Mouse (Mus musculus): ENCODE measurements at regions not wholly inside any gene's neighbourhood (a gene's known extent, or its start where the extent isn't known, plus 50 kb on each side); places are given as distances from the start of the nearest gene placed in this dataset.

DNA sequence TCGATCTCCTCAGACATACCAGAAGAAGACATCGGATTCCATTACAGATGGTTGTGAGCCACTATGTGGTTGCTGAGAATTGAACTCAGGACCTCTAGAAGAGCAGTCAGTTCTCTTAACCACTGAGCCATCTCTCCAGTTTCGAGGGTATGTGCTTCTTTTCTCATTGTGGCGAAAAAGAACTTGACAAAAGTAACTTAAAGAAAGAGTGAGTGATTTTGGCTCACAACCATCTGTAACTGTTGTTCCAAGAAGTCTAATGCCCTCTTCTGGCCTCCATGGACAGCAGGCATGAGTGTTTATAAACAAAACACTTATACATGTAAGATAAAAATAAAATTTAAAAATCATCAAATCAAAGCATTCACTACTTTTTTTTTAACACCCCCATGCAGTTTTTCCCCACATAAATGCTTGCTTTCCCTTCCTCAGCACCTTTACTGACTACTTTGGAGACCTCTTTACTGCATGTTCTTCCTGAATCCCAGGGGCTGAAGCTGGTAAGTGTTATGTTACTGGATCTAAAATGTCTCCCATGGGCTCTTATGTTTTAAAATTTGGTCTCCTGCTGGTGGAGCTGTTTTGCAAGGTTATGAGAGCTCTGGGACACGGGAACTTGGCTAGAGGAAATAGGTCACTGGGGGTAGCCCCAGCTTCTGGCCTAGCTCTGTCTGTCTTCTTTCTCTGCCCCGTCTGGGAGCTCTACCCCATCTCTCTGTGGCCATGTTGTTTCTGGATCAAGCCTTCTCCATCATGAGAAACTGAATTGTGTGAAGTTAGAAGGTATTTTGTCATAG, 521.8 kb upstream of the Nrp1 start:
- no peak for DNase-seq (ENCODE audit: low read depth, low spot score)
- TF ChIP-seq EP300 (IDR thresholded peaks at IDR 0.05; ENCODE audit: low read depth in 1 of 2, low read length in 2 of 2) (no peak), MAZ (IDR thresholded peaks at IDR 0.05; ENCODE audit: low read depth, low read length) (no peak), CHD1 (IDR thresholded peaks at IDR 0.05; ENCODE audit: low read depth, low read length) (no peak), POLR2AphosphoS2 (IDR thresholded peaks at IDR 0.05; ENCODE audit: low read length) (no peak), USF1 (IDR thresholded peaks at IDR 0.05; ENCODE audit: low read depth, low read length) (no peak), ZC3H11A (IDR thresholded peaks at IDR 0.05; ENCODE audit: low read depth, low read length) (no peak), POLR2AphosphoS5 (IDR thresholded peaks at IDR 0.05; ENCODE audit: borderline replicate concordance, low read depth, low read length) (no peak), SMC3 (IDR thresholded peaks at IDR 0.05; ENCODE audit: low read depth, low read length) (no peak), GATA1 (IDR thresholded peaks at IDR 0.05; ENCODE audit: low read depth, low read length) (no peak), NRF1 (IDR thresholded peaks at IDR 0.05; ENCODE audit: insufficient read depth, low read depth, low read length, poor library complexity, severe bottlenecking) (no peak), MEF2A (IDR thresholded peaks at IDR 0.05; ENCODE audit: extremely low read depth, insufficient replicate concordance, low read depth, low read length, poor library complexity, severe bottlenecking) (no peak), ETS1 (IDR thresholded peaks at IDR 0.05; ENCODE audit: low read depth, low read length) (no peak), TAL1 (IDR thresholded peaks at IDR 0.05; ENCODE audit: low read length) (no peak), MXI1 (IDR thresholded peaks at IDR 0.05; ENCODE audit: low read depth, low read length) (no peak), TCF12 (IDR thresholded peaks at IDR 0.05; ENCODE audit: low read depth, low read length) (no peak), ZKSCAN1 (IDR thresholded peaks at IDR 0.05; ENCODE audit: low read depth, low read length) (no peak), MYC (IDR thresholded peaks at IDR 0.05; ENCODE audit: low read depth, low read length) (no peak)

GRCm38 (mm10) chr8:127838311-127838710, 520.1 kb upstream of the Nrp1 start:
- Histone ChIP-seq H3K9ac (ENCODE audit: control insufficient read depth, low read depth, low read length, poor library complexity, severe bottlenecking) (no peak overlapping the region), H3K27me3 (ENCODE audit: control insufficient read depth in 1 of 2, insufficient read depth in 2 of 2, low read length in 2 of 2) (no peaks in the 10 kb centered on the region), H3K4me1 (ENCODE audit: control insufficient read depth in 1 of 2, insufficient read depth in 2 of 2, low read length in 2 of 2) (no peaks in the 10 kb centered on the region), H3K27ac (ENCODE audit: control insufficient read depth, low read depth, low read length) (no peak overlapping the region), H3K36me3 (ENCODE audit: control insufficient read depth in 1 of 2, insufficient read depth in 2 of 2, low read length in 2 of 2) (no peaks in the 10 kb centered on the region), H3K9me3 (replicated peaks; ENCODE audit: insufficient read depth, low read length) (no peaks in the 10 kb centered on the region), H3K4me3 (ENCODE audit: control insufficient read depth in 1 of 2, insufficient read depth in 1 of 2, low read depth in 2 of 2, low read length in 2 of 2) (no peak overlapping the region), H3K79me2 (ENCODE audit: control insufficient read depth, insufficient read depth, low read length, poor library complexity) (no peaks in the 10 kb centered on the region)
- no peak for DNase-seq (ENCODE audit: low read depth, low spot score)
- no peak for TF ChIP-seq USF2 (IDR thresholded peaks at IDR 0.05; ENCODE audit: borderline replicate concordance in 1 of 2, insufficient read depth in 1 of 2, low read depth in 1 of 2, low read length in 2 of 2)
- no peak for TF ChIP-seq CHD1 (IDR thresholded peaks at IDR 0.05; ENCODE audit: low read depth, low read length)
- no peak for TF ChIP-seq ZNF384 (IDR thresholded peaks at IDR 0.05; ENCODE audit: low read depth, low read length)
- no peak for TF ChIP-seq SMC3 (IDR thresholded peaks at IDR 0.05; ENCODE audit: low read depth, low read length)
- no peak for TF ChIP-seq CTCF (IDR thresholded peaks at IDR 0.05 in 2 of 3, conservative IDR thresholded peaks at IDR 0.05 in 1 of 3; ENCODE audit: control insufficient read depth in 1 of 3, insufficient read depth in 1 of 3, low read depth in 2 of 3, low read length in 3 of 3, poor library complexity in 1 of 3, severe bottlenecking in 1 of 3)
- TF ChIP-seq TBP (IDR thresholded peaks at IDR 0.05; ENCODE audit: low read depth, low read length) = no peak
- no peak for TF ChIP-seq TCF12 (IDR thresholded peaks at IDR 0.05; ENCODE audit: low read depth, low read length)
- no peak for TF ChIP-seq ETS1 (IDR thresholded peaks at IDR 0.05; ENCODE audit: low read depth, low read length)
- no peak for TF ChIP-seq MYB (IDR thresholded peaks at IDR 0.05; ENCODE audit: low read depth, low read length)
- TF ChIP-seq POLR2AphosphoS2 (IDR thresholded peaks at IDR 0.05; ENCODE audit: low read length) = no peak
- no peak for TF ChIP-seq MAZ (IDR thresholded peaks at IDR 0.05; ENCODE audit: low read depth, low read length)
- no peak for TF ChIP-seq EP300 (IDR thresholded peaks at IDR 0.05; ENCODE audit: low read depth in 1 of 2, low read length in 2 of 2)
- TF ChIP-seq ZMIZ1 (IDR thresholded peaks at IDR 0.05; ENCODE audit: low read depth, low read length) = no peak

More for the DNA sequence above, 521.8 kb upstream of the Nrp1 start:
- H3K9me3 ChIP-seq (replicated peaks; ENCODE audit: insufficient read depth, low read length) = no peaks in the 10 kb centered on the region
- no peak overlapping the region for H3K4me3 ChIP-seq (ENCODE audit: control insufficient read depth in 1 of 2, insufficient read depth in 1 of 2, low read depth in 2 of 2, low read length in 2 of 2)
- H3K27ac ChIP-seq (ENCODE audit: control insufficient read depth, low read depth, low read length) = no peak overlapping the region
- no peaks in the 10 kb centered on the region for H3K79me2 ChIP-seq (ENCODE audit: control insufficient read depth, insufficient read depth, low read length, poor library complexity)
- no peaks in the 10 kb centered on the region for H3K4me1 ChIP-seq (ENCODE audit: control insufficient read depth in 1 of 2, insufficient read depth in 2 of 2, low read length in 2 of 2)
- no peak overlapping the region for H3K9ac ChIP-seq (ENCODE audit: control insufficient read depth, low read depth, low read length, poor library complexity, severe bottlenecking)
- no peaks in the 10 kb centered on the region for H3K36me3 ChIP-seq (ENCODE audit: control insufficient read depth in 1 of 2, insufficient read depth in 2 of 2, low read length in 2 of 2)
- no peaks in the 10 kb centered on the region for H3K27me3 ChIP-seq (ENCODE audit: control insufficient read depth in 1 of 2, insufficient read depth in 2 of 2, low read length in 2 of 2)
